Mouse (Mus musculus) heart, adult 2 months (tissue): ENCODE results near the gene Spcs2.

Source experiments
- CTCF ChIP-seq: fragments of 200-600 bp; IDR thresholded peaks from 2 replicates; pipeline ENCODE4 v1.8.1; 2022; ENCODE audit warnings: antibody characterized with exemption, mild to moderate bottlenecking, moderate library complexity
- EP300 ChIP-seq: fragments of 200-500 bp; IDR thresholded peaks from 2 replicates; pipeline ENCODE4 v1.6.1; 2011; ENCODE audit warnings: low read depth, low read length, control low read depth; ENCODE audit not compliant: insufficient read depth

GRCm38 (mm10) chr7:99826096-99826495, 37.2 kb downstream of the Spcs2 start:
- no peak for TF ChIP-seq CTCF
- TF ChIP-seq EP300, result no peak
